Mouse (Mus musculus): ENCODE data around the gene Mgat5b.

Gene Mgat5b

DNA sequence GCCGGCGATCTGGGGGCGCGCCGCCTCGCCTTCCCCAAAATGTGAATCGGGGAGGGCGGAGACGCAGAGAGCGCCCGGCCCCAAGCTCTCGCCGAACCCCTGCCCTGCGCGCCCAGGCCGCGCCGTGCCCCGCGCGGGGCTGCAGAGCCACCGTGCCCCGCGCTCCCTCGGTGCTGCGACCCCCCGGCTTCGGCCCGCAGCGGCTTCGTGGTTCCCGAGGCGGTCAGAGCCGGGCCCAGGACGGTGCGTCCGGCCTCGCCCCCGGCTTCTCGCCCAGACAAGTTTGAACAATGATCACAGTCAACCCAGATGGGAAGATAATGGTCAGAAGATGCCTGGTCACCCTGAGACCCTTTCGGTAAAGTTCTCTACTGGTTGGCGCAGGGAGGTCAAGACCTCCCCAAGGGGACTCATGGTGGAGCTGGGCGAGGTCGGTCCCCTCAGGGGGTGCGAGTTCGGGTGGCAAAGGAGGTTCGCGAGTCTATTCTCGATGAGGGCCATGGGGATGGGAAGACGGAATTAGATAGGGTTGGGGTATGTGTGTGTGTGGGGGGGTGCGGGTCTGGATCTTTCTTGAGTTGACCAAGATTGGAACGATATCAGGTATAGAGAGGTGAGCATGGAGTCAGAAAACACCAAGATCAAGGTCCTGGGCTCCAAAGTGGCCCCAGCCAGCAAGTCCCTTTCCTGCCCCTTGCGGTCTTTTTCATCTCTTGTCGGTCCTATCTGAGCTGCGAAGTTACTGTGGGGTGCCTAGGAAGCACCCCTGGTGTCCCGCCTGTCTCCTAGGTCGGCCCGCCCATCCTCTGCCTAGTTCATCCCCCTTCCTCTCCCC, 740 bp downstream of the Mgat5b start:
- DNase-seq: no peak

DNA sequence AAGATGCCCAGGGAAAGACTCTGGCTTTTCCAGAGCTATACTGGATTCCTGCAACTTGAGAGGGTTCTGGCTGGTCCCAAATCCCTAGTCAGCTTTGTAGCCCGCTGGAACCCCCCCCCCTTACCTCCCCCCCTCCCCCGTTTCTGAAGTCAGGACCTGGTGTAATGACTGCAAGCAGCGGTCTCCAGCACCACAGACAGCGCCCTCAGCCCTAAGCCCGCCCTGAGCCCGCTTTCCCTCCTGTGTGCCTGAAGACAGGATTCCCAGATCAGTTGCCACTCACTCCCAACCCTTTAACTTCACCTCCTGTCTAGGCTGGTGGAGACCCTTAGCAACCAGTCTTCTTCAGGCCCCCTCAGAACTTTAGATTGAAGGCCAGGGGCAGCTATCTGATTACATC, 2.1 kb downstream of the Mgat5b start:
- DNase-seq: no peak

DNA sequence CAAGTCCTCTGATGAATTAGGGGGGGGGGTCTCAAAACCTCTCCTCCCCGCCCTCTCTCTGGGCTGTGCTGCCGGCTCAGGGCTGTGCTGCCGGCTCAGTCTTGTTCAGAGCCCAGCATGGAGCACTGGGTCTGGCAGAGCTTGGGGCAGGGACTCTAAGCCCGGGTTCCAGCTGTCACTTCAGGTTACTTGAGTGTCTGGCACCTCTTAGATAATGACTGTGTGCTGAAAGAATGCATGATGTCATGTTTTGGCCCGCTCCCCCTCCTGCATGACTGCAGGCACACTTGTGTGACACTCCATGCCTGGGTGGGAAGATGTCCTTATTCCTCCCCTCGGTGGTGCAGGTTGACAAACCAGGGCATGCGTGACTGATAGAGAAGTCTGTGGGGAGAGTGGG, 3.4 kb downstream of the Mgat5b start:
- no peak for DNase-seq

DNA sequence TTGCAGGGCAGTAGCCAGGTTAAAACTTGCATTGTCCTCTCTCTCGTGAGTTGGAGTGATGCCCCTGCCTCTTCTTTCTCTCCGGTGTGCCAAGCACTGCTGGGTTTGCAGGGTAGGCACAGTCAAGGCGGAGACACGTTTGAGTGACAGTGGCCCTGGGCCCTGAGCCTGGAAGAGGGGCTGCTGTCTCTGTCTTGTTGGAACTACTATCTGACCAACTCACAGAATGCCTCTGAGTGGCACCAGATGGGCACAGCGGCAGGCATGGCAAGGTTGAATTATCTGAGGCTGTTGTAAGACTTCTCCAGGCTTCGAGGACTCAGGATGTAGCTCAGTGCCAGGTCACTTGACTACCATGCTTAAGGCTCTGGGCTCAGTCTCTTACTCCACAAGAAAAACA, 9.4 kb downstream of the Mgat5b start:
- no peak for DNase-seq

DNA sequence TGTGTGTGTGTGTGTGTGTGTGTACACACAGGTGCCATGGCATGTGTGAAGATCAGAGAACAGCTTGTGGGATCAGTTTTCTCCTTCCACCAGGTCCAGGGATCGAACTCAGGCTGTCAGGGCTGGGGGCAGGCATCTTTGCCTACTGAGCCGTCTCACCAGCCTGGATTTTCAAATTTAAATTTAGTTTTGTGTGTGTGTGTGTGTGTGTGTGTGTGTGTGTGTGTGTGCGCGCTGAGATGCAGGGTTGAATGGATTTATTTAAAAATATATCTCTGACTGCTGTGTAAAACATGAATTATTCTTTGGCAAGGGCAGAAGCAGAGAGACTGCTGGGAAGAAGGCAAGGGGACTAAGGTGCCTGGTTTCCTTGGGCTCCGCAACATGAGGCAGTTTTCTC, 16.2 kb downstream of the Mgat5b start:
- no peak for DNase-seq

DNA sequence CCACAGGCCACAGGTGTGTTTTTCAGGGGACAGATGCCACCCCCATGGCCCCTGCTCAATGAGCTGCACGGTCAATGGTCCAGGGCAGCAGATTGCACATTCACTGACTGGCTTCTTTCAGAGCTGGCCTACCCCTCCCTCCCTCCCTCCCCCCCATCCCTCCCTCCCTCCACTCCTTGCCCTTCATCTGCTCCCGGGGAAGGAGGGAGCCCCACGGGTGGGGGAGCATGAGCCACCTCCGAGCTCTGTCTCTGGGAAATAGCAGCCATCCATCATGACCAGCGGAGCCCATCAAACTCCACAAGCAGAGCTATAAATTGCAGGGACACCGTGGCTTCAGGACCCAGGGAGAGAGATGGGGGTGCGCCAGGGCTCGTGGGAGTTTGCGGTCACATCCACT, 16.7 kb downstream of the Mgat5b start:
- DNase-seq: no peak

DNA sequence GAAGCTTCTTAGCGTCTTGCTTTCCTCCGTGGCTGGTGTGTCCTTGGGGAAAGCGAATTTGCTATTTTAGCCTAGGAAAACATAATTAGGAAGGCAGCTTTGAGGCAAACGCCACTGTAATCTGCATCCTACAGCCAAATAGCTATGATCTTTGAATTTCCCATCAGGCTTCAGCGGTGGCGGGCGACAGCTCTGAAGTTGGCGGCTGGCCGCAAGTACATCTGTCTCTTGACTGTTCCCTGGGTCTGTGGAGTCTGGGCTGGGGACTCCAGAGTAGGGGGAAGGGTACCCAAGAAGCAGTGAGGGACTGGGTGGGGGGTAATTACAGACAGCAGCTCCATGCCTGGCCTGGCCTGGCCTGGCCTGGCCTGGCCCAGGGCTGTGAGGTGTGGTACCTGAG, 17.3 kb downstream of the Mgat5b start:
- no peak for DNase-seq

DNA sequence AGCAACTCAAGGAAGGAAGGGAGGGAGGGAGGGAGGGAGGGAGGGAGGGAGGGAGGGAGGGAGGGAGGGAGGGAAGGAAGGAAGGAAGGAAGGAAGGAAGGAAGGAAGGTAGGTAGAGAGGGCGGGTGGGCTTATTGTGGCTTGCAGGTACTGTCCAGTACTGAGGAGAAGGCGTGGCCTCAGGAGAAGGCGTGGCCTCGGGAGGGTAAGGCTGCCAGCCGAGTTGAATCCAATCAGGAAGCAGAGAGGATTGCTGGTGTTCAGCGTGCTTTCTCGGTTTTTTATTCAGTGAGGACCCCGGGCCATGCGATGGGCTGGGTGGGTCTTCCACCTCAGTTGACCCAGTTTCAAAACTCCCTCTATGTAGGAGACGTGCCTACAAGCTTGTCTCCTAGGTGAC, 18.5 kb downstream of the Mgat5b start:
- no peak for DNase-seq

DNA sequence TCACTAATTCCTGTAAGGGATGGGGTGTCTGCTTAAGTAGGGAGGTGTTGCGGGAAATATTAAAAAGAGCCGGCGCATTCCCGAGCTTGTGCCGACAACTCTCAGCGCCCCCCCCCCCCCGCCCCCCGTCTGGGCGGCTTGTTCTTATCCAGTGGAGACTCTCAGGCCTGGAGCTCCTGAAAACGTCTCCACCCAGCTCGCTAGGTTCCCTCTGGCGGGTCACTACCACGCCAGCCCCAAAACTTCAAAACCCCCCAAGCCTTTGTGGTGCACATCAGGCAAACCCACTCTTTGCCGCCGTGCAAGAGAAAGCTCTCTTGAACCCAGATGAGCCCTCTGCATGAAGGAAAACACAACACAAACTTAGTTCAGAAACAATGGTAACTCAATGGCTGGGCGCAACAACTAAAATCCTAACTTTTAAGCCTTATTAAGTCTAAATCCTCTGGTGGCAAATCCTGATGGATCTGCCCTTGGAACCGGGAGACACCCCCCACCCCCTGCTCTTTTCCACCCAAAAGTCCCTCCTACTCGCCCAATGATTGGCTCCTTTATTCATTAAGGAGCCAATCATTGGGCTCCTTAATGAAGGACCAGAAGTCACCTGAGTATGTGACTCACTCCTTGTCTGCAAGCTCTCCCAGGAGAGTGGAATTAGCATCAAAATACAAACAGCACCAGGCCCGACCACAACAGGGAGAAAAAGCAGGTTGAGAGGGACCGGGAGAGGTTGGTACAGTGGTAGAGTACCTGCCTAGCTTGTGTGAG, 21.6 kb downstream of the Mgat5b start:
- DNase-seq: no peak

DNA sequence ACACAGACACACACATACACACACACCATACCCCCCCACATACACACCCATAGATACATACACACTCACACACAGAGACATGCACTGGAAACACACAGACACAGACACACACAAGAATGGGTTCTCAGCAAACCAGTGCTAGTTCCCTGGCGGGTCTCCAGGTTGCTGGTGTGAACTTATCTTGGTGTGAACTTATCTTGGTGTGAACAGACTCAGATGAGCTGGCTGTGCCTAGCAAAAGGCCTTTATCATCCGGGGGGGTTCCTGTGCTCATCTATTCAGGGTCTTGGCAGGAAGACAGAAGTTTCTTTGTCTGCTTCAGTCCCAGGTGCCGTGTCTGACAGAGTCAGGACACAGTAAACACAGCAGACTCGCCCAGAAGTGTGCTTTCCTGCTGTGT, 25.7 kb downstream of the Mgat5b start:
- DNase-seq: no peak

DNA sequence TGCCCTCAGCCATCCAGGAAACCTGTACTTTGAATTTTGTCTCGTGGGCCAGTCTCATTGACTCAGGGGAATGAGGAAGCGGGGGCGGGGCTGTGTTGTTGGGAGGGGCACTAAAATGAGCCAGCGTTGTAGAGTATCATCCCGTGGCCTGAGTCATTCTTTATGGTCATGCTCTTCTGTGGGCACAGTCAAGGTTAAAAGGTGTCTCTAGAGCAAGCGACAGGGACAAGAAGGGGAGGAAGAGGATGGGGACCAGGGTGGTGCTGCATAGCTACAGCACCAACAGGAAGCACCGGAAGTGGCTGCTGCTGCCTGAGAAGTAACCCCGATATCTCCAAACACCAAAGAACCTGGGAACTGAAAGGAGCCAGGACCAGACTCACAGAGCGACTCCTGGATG, 31.2 kb downstream of the Mgat5b start:
- DNase-seq: no peak

DNA sequence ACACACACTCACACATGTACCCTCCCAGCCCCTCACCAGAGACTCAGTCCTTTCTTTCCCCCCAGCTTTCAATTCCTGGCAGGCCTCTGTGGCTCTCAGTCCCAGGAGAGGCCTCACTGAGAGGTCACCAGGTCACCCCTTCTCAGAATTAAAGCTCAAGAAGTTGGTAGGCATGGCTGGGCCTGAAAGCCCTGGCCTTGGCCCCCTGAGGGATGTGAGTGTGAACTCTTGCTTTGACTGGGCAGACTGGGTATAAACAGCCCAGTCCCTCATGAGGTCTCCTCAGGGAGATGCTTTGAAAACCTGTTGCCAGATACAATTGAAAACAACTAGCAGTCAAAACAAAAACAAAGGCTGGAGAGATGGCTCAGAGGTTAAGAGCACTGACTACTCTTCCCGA, 32.8 kb downstream of the Mgat5b start:
- DNase-seq: no peak

DNA sequence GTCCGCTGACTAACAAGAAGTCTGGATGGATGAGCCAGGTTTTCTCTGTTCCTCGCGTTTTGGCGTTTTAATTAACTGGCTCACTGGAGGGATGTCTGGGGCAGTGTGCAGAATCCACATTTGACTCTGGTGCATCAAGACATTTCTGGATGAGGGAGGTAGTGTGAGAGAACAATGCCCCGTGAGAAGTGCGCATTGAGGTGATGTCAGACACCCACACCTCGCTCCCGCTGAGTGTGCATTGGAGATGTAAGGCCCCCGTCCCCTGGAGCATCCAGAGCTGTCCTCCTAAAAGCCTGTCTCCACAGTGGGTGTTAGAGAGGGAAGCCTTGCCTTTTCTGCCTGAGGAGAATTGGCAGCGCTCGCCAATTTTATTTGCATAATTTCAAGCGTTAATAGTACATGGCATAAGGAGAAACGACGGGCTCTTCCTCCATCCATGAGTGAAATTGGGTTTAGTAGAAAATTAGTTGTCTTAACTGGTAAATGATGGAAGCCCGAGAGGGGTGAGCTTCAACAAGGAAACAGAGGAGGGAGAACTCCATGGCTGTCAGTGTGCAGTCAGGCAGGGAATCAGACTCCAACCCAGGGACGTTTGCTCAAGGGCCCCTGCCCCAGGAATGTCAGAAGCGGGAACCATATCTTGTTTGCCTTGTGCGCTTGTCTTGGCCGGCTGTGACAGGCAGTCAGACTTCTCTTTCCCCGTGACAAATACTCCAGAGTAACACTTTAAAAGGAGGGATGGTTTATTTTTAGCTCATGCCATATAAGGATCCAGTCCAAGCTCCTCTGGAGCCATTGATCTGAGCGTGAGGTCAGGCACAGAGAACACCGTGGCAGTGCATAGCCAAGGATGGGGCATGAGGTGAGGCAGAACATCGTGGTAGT, 35.8 kb downstream of the Mgat5b start:
- DNase-seq: no peak

DNA sequence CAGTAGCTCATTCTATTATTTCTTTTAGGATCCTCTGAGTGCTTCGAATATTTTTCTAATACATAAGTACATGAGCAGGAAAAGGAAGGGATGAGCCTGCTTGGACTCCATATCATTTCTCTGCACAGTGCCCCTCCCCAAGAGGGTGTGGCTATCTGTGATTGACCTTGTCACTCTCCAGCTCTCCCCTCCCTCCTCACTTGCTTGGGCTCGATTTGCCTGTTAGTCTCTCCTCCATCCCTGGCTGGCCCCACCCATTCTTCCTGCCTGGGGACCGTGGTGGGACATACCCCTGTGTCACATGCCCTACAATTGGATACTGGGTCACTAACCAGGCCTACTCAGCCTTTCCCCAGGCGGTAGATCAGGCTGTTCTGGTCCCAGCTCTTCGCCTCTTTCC, 39.9 kb downstream of the Mgat5b start:
- no peak for DNase-seq

DNA sequence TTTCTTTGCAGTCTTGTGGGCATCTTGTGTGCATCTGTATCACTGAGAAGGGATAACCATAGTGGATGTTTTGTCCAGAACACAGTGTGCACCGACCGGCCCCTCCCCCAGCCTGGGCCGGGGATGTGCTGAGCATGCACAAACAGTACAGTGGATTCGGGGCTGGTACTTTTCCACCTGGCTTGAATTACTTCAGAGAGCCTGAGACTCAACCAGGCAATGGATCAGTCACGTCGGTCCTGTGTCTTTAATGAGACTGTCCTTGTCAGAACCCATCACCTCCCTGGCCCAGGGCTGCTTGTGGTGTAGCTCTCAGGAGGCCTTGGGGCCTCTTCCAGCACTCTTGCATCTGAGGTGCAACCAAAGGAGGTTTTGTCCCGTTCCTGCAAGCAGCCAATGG, 46.4 kb downstream of the Mgat5b start:
- DNase-seq: no peak

DNA sequence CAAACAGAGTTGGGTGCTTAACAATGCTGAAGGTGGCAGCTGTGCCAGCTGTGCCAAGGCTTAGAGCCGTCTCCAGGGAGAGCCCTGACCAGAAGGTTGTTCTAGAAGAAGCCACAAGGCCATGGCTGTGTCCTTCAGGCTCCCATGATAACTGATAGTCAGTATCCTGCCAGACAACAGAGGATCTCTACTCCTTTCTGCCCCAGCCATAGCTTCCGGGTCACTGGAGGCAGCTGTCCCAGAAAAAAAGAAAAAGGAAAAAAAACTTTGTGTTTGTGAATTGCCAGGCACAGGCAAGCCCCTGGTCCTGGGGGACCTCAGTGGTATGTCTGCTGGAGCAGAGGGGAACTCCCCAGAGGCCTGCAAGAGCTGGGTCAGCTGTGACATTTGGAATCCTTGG, 47.3 kb downstream of the Mgat5b start:
- no peak for DNase-seq

DNA sequence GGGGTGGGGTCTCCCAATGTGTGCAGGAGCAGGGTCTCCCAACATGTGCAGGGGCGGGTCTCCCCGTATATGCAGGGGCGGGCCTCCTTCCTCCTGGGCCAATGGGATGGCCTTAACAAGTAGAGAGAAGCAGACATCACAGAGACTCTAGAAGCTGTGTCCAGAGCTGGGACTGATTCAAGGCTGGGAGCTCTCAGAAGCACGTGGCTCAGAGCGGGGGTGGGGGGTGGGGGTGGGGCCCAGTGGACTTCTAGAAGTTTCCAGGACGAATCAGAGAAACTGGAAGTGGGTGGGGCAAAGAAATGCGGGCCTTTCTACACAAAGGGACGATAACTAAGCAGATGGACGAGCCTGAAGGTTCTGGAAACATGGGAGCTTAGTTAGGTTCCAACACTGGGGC, 49.9 kb downstream of the Mgat5b start:
- no peak for DNase-seq

DNA sequence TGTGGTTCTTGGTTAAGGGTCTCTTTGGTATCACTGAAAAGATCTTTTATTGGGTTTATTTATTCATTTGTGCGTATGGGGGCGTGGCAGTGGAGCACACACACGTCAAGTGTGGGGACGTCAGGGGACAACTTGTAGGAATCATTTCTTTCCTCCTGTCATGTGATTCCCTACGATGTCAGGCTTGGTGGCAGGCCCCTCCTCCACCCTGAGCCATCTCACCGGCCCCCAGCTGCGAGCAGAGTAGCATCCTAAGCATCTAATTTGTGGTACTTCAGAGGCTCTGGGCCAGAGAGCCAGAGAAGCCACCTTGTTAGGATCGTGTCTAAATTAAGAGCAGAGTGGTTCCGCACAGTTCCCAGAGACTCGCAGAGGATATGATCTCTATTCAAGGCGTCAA, 50.8 kb downstream of the Mgat5b start:
- DNase-seq: no peak

DNA sequence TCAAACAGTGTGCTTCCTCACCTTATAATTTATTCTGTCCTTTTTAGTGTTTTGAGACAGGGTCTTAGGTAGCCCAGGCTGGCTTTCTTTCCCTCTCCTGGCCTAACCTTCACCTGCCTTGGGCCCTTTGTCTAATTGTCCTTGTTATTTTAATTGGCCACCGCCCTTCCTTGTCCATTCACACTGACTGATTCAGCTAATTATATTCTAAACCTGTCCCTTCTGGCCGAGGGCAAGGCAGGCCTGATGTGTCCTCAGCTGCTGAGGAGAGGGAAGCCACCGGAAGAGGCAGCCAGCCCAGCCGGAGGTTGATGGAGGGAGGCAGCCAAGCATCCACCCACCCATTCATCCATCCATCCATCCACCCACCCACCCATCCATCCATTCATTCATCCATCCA, 52.2 kb downstream of the Mgat5b start:
- no peak for DNase-seq

DNA sequence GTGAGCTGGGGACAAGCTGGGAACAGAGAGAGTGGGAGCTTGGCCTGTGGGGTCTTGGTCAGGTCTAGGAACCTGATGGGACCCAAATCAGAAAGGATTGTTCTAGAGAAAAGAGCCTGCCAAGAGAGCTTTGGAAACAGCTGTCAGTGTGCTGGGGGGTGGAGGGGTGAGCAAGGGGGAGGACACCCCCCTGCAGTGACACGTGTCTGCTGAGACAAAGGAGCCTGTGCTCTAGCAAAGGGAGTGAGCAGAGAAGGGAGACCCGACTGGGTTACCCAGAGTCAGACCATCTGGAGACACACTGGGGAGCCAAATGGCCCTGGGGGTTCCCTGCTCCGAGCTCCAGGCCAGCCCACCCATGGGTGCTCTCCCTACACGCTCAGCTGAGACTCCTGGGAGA, 54.2 kb downstream of the Mgat5b start:
- DNase-seq: no peak

DNA sequence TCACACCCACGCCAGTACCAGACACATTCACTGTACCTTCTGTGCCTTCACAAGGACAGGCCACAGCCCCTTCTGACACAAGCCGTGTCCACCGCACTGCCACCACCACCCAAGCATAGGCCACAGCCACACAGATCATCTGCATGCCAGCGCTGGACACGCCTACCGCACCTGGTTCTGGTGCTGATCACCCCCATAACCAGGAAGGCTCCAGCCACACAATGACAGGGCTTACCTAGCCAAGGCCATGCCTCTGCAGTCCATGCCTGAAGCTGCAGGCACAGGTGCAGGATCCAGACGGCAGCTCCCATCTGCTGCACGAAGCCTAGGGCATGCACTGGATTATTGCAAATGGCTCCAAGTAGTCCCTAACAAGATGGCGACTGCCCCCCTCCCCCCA, 54.8 kb downstream of the Mgat5b start:
- DNase-seq: no peak

DNA sequence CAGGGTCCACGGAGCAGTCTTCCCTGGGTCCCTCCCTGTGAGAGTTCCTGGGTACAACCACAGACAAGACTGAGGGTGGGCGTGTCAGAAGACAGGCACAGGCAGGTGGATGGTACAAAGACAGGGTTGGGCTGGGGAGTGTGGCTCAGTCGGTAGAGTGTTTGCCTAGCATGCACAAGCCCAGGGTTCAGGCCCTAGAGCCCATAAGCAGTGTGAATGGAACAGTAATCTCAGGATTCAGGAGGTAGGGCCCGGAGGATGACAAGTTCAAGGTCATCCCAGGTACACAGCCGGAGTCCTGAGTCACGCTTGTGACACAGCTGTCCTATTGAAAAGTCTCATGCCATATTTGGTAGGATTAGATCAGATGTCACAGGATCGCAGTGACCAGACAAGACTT, 55.7 kb downstream of the Mgat5b start:
- no peak for DNase-seq

DNA sequence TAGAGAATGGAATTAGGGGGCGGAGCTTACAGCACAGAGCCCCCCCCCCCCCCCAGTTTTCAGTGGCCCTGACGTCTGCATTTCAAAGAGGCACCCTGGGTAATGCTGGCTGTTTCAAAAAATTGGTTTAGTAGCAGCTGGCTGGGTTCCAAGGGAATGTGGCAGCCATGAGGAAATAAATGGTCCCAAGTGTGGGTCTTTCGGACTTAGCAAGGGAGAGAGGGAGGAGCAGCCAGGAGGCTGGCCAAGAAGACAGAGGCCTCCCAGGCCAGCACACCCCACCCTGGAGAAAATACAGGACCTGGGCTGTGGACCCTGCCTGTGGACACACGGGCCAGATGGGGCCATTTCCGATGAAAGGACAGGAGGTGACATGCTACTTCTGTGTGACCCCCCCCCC, 61.6 kb downstream of the Mgat5b start:
- no peak for DNase-seq

DNA sequence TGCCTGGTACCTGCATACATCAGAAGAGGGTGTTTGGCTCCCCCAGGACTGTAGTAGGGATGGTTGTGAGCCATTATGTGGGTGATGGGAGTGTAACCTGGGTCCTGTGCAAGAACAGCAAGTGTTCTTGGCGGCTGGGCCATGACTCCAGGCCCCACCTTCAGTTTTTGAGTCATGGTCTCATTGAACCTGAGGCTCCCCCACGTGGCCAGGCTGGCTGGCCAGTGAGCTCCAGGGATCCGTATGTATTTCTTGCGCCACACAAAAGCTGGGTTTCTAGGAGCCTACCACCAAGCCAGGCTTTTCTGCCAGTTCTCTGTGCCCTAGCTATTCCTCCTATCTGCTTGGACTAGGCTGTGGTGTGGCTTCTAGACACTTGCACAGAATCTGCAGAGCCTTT, 63.9 kb downstream of the Mgat5b start:
- DNase-seq: no peak

All from liver (tissue).